In genomic region chr7:16412220-16412896, GRCm38 (mm10) we compare ENCODE assay signal across 10 mouse cellular contexts. TPM values are rescaled to one million over a fixed set of nuclear protein-coding genes. Genes with fewer than 3 reads are reported as not detected.
DNase-seq lines count a peak whose midpoint lies in the region; ATAC-seq lines count a peak whose summit lies in the region.
"Had no signal": no experiment of that assay in that cellular context is flagged by ENCODE, and none has a peak within 500 bp of the region (broad histone marks: within the 10 kb centered on the region; RNA-seq: fewer than 3 reads in every experiment).

No protein-coding gene starts in this region.

- H3K27me3 ChIP-seq in hindbrain, embryonic 13.5 days, result no peaks in the 10 kb centered on the region
- H3K27me3 ChIP-seq in hindbrain, embryonic 16.5 days (replicated peaks; ENCODE audit: control insufficient read depth, insufficient read depth, low read length), result no peaks in the 10 kb centered on the region
- no peaks in the 10 kb centered on the region for H3K27me3 ChIP-seq in embryonic facial prominence, embryonic 13.5 days
- no peaks in the 10 kb centered on the region for H3K27me3 ChIP-seq in liver, embryonic 11.5 days (replicated peaks; ENCODE audit: control insufficient read depth, insufficient read depth, low read length)

- peaks cover 11% of the 10 kb centered on the region for H3K36me3 ChIP-seq in hindbrain, embryonic 13.5 days
- peaks cover 8% of the 10 kb centered on the region for H3K36me3 ChIP-seq in hindbrain, embryonic 16.5 days (ENCODE audit: control insufficient read depth, insufficient read depth, low read length)
- H3K36me3 ChIP-seq in embryonic facial prominence, embryonic 13.5 days, result peaks cover 43% of the 10 kb centered on the region
- peaks cover 12% of the 10 kb centered on the region; the same call in 1 of the 2 replicates for H3K36me3 ChIP-seq in liver, embryonic 11.5 days (ENCODE audit: control insufficient read depth, insufficient read depth, low read length)

- DNase-seq in liver, embryonic 11.5 days (ENCODE audit: low spot score), result no peak
- DNase-seq in cerebellum, postnatal 36 days, result no peak
- no peak for DNase-seq in left cerebral cortex, adult 11 months (ENCODE audit: low spot score)
- DNase-seq: right cerebral cortex, postnatal 4 days had no signal

- no peaks in the 10 kb centered on the region for H3K9me3 ChIP-seq in hindbrain, embryonic 13.5 days
- no peaks in the 10 kb centered on the region for H3K9me3 ChIP-seq in hindbrain, embryonic 16.5 days (ENCODE audit: control insufficient read depth, low read length)
- H3K9me3 ChIP-seq in embryonic facial prominence, embryonic 13.5 days, result no peaks in the 10 kb centered on the region
- H3K9me3 ChIP-seq in liver, embryonic 11.5 days (ENCODE audit: control insufficient read depth, low read length), result no peaks in the 10 kb centered on the region

- peaks cover 28% of the 10 kb centered on the region for H3K4me1 ChIP-seq in hindbrain, embryonic 13.5 days (replicated peaks)
- H3K4me1 ChIP-seq in hindbrain, embryonic 16.5 days (ENCODE audit: control insufficient read depth, insufficient read depth, low read depth, low read length), result peaks cover 4% of the 10 kb centered on the region
- 0 out of 2 replicates have a peak, but pooled peaks cover 6% of the 10 kb centered on the region for H3K4me1 ChIP-seq in embryonic facial prominence, embryonic 13.5 days
- H3K4me1 ChIP-seq in liver, embryonic 11.5 days (replicated peaks; ENCODE audit: control insufficient read depth, insufficient read depth, low read length), result peaks cover 32% of the 10 kb centered on the region

- 88% methylated on average over 8 of the region's 8 CpGs for WGBS in hindbrain, embryonic 13.5 days
- WGBS in hindbrain, embryonic 16.5 days, result 87% methylated on average over 8 of the region's 8 CpGs
- 88% methylated on average over 8 of the region's 8 CpGs for WGBS in embryonic facial prominence, embryonic 13.5 days
- WGBS in liver, embryonic 11.5 days, result 65% methylated on average over 8 of the region's 8 CpGs

- no peak overlapping the region for H3K9ac ChIP-seq in hindbrain, embryonic 13.5 days
- no peak overlapping the region for H3K9ac ChIP-seq in hindbrain, embryonic 16.5 days (ENCODE audit: low read depth, low read length)
- peak overlapping the region; percentile 36; the same call in 1 of the 2 replicates for H3K9ac ChIP-seq in embryonic facial prominence, embryonic 13.5 days
- peak overlapping the region; percentile 49; the same call in 1 of the 2 replicates for H3K9ac ChIP-seq in liver, embryonic 11.5 days (ENCODE audit: low read depth, low read length)

- peak overlapping the region; percentile 13; the same call in 1 of the 2 replicates for H3K27ac ChIP-seq in hindbrain, embryonic 13.5 days
- H3K27ac ChIP-seq in hindbrain, embryonic 16.5 days (ENCODE audit: low read depth, low read length), result no peak overlapping the region
- no peak overlapping the region; the same call in 1 of the 2 replicates for H3K27ac ChIP-seq in embryonic facial prominence, embryonic 13.5 days
- H3K27ac ChIP-seq in liver, embryonic 11.5 days (ENCODE audit: low read depth, low read length), result peak overlapping the region; percentile 86
- H3K27ac ChIP-seq: macrophage had no signal

- no peak overlapping the region for H3K4me2 ChIP-seq in hindbrain, embryonic 13.5 days
- H3K4me2 ChIP-seq in hindbrain, embryonic 16.5 days (ENCODE audit: low read length), result no peak overlapping the region
- H3K4me2 ChIP-seq in embryonic facial prominence, embryonic 13.5 days, result no peak overlapping the region
- H3K4me2 ChIP-seq in liver, embryonic 11.5 days, result peak overlapping the region; percentile 16

- no peak for ATAC-seq in hindbrain, embryonic 13.5 days (ENCODE audit: low FRiP score)
- ATAC-seq in hindbrain, embryonic 16.5 days, result no peak
- no peak for ATAC-seq in embryonic facial prominence, embryonic 13.5 days (ENCODE audit: insufficient number of reproducible peaks, insufficient read depth, low FRiP score, low TSS enrichment, low read depth)
- peak; percentile 73 for ATAC-seq in liver, embryonic 11.5 days (replicated peaks; ENCODE audit: low FRiP score)
- peak; percentile 48; the same call in 1 of the 2 replicates for ATAC-seq in megakaryocyte-erythroid progenitor cell, adult 5-6 weeks (replicated peaks; ENCODE audit: low FRiP score, low TSS enrichment, poor library complexity, severe bottlenecking)
- ATAC-seq: intestine, postnatal 0 days had no signal

- H3K4me3 ChIP-seq in hindbrain, embryonic 13.5 days, result no peak overlapping the region
- H3K4me3 ChIP-seq in hindbrain, embryonic 16.5 days (ENCODE audit: low read length), result no peak overlapping the region
- no peak overlapping the region for H3K4me3 ChIP-seq in embryonic facial prominence, embryonic 13.5 days
- no peak overlapping the region for H3K4me3 ChIP-seq in liver, embryonic 11.5 days (ENCODE audit: low read depth, low read length)

RNA-seq across cellular contexts. Expression of gene Zc3h4, which starts 11.6 kb away (rescaled TPM):
- 17.4 and 18.6 TPM in 2 replicates for polyA plus RNA-seq in hindbrain, embryonic 13.5 days (2015; fragmentation: Nextera tagmentation; extraction: Ambion mirVana)
- polyA plus RNA-seq in hindbrain, embryonic 16.5 days (2015; fragmentation: Nextera tagmentation; extraction: Ambion mirVana), result 11.7 and 13.4 TPM in 2 replicates
- 17.6 and 20.2 TPM in 2 replicates for polyA plus RNA-seq in embryonic facial prominence, embryonic 13.5 days (2015; fragmentation: Nextera tagmentation; extraction: Ambion mirVana)
- polyA plus RNA-seq in liver, embryonic 11.5 days (2014; fragmentation: Nextera tagmentation; extraction: Ambion mirVana), result 14.1 and 18.6 TPM in 2 replicates
- total RNA-seq in megakaryocyte-erythroid progenitor cell, adult 5-6 weeks (2014; fragmentation: Nextera tagmentation), result 60.7 and 66.9 TPM in 2 replicates
- 29.5 and 39.1 TPM in 2 replicates for total RNA-seq in megakaryocyte-erythroid progenitor cell, adult 5-6 weeks (2017)

RNA-seq across cellular contexts. Expression of gene Sae1, which starts 24.8 kb away (rescaled TPM):
- 259 and 260 TPM in 2 replicates for polyA plus RNA-seq in hindbrain, embryonic 13.5 days (2015; fragmentation: Nextera tagmentation; extraction: Ambion mirVana)
- 267 and 272 TPM in 2 replicates for polyA plus RNA-seq in hindbrain, embryonic 16.5 days (2015; fragmentation: Nextera tagmentation; extraction: Ambion mirVana)
- 373 and 383 TPM in 2 replicates for polyA plus RNA-seq in embryonic facial prominence, embryonic 13.5 days (2015; fragmentation: Nextera tagmentation; extraction: Ambion mirVana)
- polyA plus RNA-seq in liver, embryonic 11.5 days (2014; fragmentation: Nextera tagmentation; extraction: Ambion mirVana), result 267 and 287 TPM in 2 replicates
- total RNA-seq in megakaryocyte-erythroid progenitor cell, adult 5-6 weeks (2014; fragmentation: Nextera tagmentation), result 132 and 134 TPM in 2 replicates
- total RNA-seq in megakaryocyte-erythroid progenitor cell, adult 5-6 weeks (2017), result 478 and 490 TPM in 2 replicates

RNA-seq across cellular contexts. Expression of gene Tmem160, which starts 40.2 kb away (rescaled TPM):
- 55.9 and 60.8 TPM in 2 replicates for polyA plus RNA-seq in hindbrain, embryonic 13.5 days (2015; fragmentation: Nextera tagmentation; extraction: Ambion mirVana)
- 77.0 and 86.9 TPM in 2 replicates for polyA plus RNA-seq in hindbrain, embryonic 16.5 days (2015; fragmentation: Nextera tagmentation; extraction: Ambion mirVana)
- polyA plus RNA-seq in embryonic facial prominence, embryonic 13.5 days (2015; fragmentation: Nextera tagmentation; extraction: Ambion mirVana), result 46.6 and 52.1 TPM in 2 replicates
- polyA plus RNA-seq in liver, embryonic 11.5 days (2014; fragmentation: Nextera tagmentation; extraction: Ambion mirVana), result 54.4 and 54.5 TPM in 2 replicates
- 34.3 and 39.2 TPM in 2 replicates for total RNA-seq in megakaryocyte-erythroid progenitor cell, adult 5-6 weeks (2014; fragmentation: Nextera tagmentation)
- total RNA-seq in megakaryocyte-erythroid progenitor cell, adult 5-6 weeks (2017), result 16.3 and 16.9 TPM in 2 replicates

Comparison
In these comparisons a context has a peak if more than half of its experiments do, and no peak if none do; other contexts are left out.
1. H3K27ac ChIP-seq: peak in hindbrain, embryonic 13.5 days (single experiment) and liver, embryonic 11.5 days (single experiment); none in hindbrain, embryonic 16.5 days (single experiment) and embryonic facial prominence, embryonic 13.5 days (single experiment).
2. ATAC-seq: peak in liver, embryonic 11.5 days (single experiment) and megakaryocyte-erythroid progenitor cell, adult 5-6 weeks (single experiment); none in hindbrain, embryonic 13.5 days (single experiment), hindbrain, embryonic 16.5 days (single experiment) and embryonic facial prominence, embryonic 13.5 days (single experiment).
3. H3K9ac ChIP-seq: peak in embryonic facial prominence, embryonic 13.5 days (single experiment) and liver, embryonic 11.5 days (single experiment); none in hindbrain, embryonic 13.5 days (single experiment) and hindbrain, embryonic 16.5 days (single experiment).